Mouse (Mus musculus): Measurements from ENCODE around the gene Arcn1. TPM values are rescaled to one million over a fixed set of nuclear protein-coding genes. Genes with fewer than 3 reads are reported as not detected.
A peak's percentile ranks its signal among the peaks of the same experiment; 100 is the strongest.

Arcn1 gene
- polyA plus RNA-seq, 1 experiment from 2014 or later: 92.3 TPM

DNA sequence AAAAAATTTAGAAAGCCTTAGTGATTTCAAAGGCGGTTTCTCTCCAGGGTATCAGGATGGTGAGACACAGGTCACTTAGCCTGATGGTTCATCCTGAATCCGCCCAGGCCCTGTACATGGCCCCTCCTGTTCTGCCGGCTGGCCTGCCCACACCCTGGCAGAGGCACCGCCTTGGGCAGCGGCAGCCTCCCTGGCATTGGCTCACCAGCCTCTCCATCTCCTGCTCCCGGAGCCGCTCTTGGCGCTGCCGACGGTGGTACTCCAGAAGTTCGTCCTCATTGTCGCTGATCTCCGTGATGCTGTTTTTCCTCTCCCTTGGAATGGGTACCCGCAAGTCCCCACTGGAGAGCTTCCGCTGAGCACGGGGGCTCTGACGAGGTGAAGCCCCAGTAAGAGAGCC, 52.5 kb downstream of the Arcn1 start:
- Histone ChIP-seq H3K9ac (replicated peaks; ENCODE audit: low read depth) (no peak overlapping the region), H3K4me1 (ENCODE audit: insufficient read depth, low read depth, low read length) (no peaks in the 10 kb centered on the region), H3K9me3 (ENCODE audit: low read length) (no peaks in the 10 kb centered on the region), H3K27ac (ENCODE audit: low read length) (no peak overlapping the region), H3K4me2 (replicated peaks; ENCODE audit: low read depth, low read length) (no peak overlapping the region), H3K36me3 (ENCODE audit: insufficient read depth, low read length) (0 out of 2 replicates have a peak, but pooled peaks cover 9% of the 10 kb centered on the region), H3K27me3 (replicated peaks; ENCODE audit: insufficient read depth, low read length) (no peaks in the 10 kb centered on the region), H3K4me3 (ENCODE audit: low read depth, low read length) (no peak overlapping the region)
- ATAC-seq (no peak), DNase-seq (ENCODE audit: low spot score) (no peak)
- no peak for TF ChIP-seq CTCF (IDR thresholded peaks at IDR 0.05)
- no peak for TF ChIP-seq EP300 (IDR thresholded peaks at IDR 0.05)
- 88% methylated on average over 17 of the region's 17 CpGs for WGBS

DNA sequence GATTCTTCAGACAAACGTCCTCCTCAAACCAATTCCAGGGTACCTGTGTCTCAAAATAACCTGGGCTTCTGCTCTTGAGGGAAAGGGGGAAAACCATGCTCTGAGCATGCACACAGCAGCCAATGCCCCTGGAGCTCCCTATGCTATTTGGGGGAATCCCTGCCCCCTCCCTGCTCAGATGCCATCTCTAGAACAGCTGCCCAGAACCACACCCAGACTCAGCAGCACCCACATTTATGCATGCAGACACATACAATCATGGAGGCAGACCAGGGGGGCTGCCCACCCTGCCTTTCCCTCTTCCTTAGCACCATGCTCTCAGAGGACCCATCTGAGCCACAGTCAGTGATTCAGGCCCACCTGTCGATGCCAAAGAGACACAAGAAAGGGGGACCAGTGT, 54.1 kb downstream of the Arcn1 start:
- Histone ChIP-seq H3K4me2 (replicated peaks; ENCODE audit: low read depth, low read length) (no peak overlapping the region), H3K36me3 (ENCODE audit: insufficient read depth, low read length) (0 out of 2 replicates have a peak, but pooled peaks cover 9% of the 10 kb centered on the region), H3K27me3 (replicated peaks; ENCODE audit: insufficient read depth, low read length) (no peaks in the 10 kb centered on the region), H3K4me1 (ENCODE audit: insufficient read depth, low read depth, low read length) (no peaks in the 10 kb centered on the region), H3K9ac (replicated peaks; ENCODE audit: low read depth) (no peak overlapping the region), H3K27ac (ENCODE audit: low read length) (no peak overlapping the region), H3K9me3 (ENCODE audit: low read length) (no peaks in the 10 kb centered on the region), H3K4me3 (ENCODE audit: low read depth, low read length) (no peak overlapping the region)
- no peak for TF ChIP-seq EP300 (IDR thresholded peaks at IDR 0.05)
- TF ChIP-seq CTCF (IDR thresholded peaks at IDR 0.05): no peak
- DNase-seq (ENCODE audit: low spot score): no peak
- ATAC-seq: no peak
- WGBS: 68% methylated on average over 2 of the region's 2 CpGs

DNA sequence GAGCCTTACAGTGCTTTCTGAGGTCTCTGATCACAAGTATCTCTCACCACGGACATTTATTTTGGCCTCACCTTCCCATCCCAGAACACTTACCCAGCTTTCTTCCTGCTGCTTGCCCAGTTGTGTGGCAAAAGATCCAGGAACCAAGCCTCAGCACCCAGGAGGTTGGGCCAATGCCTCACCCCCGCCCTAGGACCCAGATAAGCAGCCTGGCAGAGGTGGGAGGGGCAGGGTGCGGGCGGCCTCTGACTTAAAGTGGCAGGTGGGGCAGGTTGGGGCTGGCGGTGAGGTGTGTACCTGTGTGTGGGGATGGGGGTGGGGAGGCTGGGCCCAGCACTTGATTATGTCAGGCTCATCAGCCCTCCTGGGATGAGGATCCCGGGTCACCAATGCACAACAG, 54.6 kb downstream of the Arcn1 start:
- Histone ChIP-seq H3K36me3 (ENCODE audit: insufficient read depth, low read length) (0 out of 2 replicates have a peak, but pooled peaks cover 9% of the 10 kb centered on the region), H3K4me1 (ENCODE audit: insufficient read depth, low read depth, low read length) (no peaks in the 10 kb centered on the region), H3K9me3 (ENCODE audit: low read length) (no peaks in the 10 kb centered on the region), H3K4me3 (ENCODE audit: low read depth, low read length) (no peak overlapping the region), H3K4me2 (replicated peaks; ENCODE audit: low read depth, low read length) (no peak overlapping the region), H3K27me3 (replicated peaks; ENCODE audit: insufficient read depth, low read length) (no peaks in the 10 kb centered on the region), H3K9ac (replicated peaks; ENCODE audit: low read depth) (no peak overlapping the region), H3K27ac (ENCODE audit: low read length) (no peak overlapping the region)
- ATAC-seq (0 out of 2 replicates have a peak, but pooled peaks have one; percentile 47), DNase-seq (ENCODE audit: low spot score) (peak; percentile 53)
- 78% methylated on average over 6 of the region's 6 CpGs for WGBS
- no peak for TF ChIP-seq CTCF (IDR thresholded peaks at IDR 0.05)
- no peak for TF ChIP-seq EP300 (IDR thresholded peaks at IDR 0.05)

DNA sequence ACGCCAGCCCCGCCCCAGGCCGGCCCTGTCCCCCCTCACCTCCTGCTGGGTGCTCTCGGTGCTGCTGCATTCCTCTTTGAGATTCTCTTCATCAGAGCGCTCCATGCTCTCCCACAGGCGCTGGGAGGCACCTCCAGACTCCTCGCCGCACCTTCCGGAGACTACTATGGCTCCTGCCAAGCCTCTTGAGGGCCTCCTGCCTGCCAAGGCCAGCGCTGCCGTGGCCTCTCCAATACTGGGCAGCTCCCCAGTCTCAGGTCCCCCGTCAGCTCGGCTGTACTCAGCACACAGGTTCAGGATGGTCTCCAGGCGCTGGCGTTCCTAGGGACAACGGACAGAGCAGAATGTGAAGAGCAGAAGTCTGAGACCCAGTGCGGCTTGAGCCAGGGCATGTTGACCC, 56.0 kb downstream of the Arcn1 start:
- WGBS: 64% methylated on average over 17 of the region's 17 CpGs
- H3K4me3 ChIP-seq (ENCODE audit: low read depth, low read length): no peak overlapping the region
- H3K9ac ChIP-seq (replicated peaks; ENCODE audit: low read depth): no peak overlapping the region
- no peaks in the 10 kb centered on the region for H3K27me3 ChIP-seq (replicated peaks; ENCODE audit: insufficient read depth, low read length)
- H3K36me3 ChIP-seq (ENCODE audit: insufficient read depth, low read length): 0 out of 2 replicates have a peak, but pooled peaks cover 9% of the 10 kb centered on the region
- peak; percentile 32 for DNase-seq (ENCODE audit: low spot score)
- TF ChIP-seq EP300 (IDR thresholded peaks at IDR 0.05) (no peak), CTCF (IDR thresholded peaks at IDR 0.05) (no peak)
- no peak overlapping the region for H3K27ac ChIP-seq (ENCODE audit: low read length)
- H3K4me2 ChIP-seq (replicated peaks; ENCODE audit: low read depth, low read length): no peak overlapping the region
- no peaks in the 10 kb centered on the region for H3K4me1 ChIP-seq (ENCODE audit: insufficient read depth, low read depth, low read length)
- peak; percentile 16; the same call in 1 of the 2 replicates for ATAC-seq
- no peaks in the 10 kb centered on the region for H3K9me3 ChIP-seq (ENCODE audit: low read length)

DNA sequence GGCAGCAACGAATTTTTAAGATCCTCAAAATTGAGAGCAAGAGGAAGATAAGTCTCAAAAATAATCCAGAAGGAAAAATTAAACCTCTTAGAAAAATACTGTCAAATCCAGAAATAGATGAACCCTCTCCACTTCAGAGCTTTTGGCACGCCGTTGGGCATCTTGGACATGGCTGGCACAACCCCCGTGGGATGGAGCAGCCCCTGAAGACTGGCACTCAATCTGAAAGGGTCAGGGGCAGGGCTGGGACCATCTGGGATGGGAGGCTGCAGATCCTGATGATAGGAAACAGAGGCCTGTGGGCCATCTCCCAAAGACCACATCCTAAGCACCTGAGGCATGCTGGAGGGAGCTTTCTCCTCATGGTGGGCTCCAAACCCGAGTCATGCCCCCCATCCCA, 57.4 kb downstream of the Arcn1 start:
- Histone ChIP-seq H3K4me1 (ENCODE audit: insufficient read depth, low read depth, low read length) (no peaks in the 10 kb centered on the region), H3K4me3 (ENCODE audit: low read depth, low read length) (no peak overlapping the region), H3K36me3 (ENCODE audit: insufficient read depth, low read length) (peaks cover 2% of the 10 kb centered on the region; the same call in 1 of the 2 replicates), H3K9me3 (ENCODE audit: low read length) (no peaks in the 10 kb centered on the region), H3K9ac (replicated peaks; ENCODE audit: low read depth) (no peak overlapping the region), H3K27ac (ENCODE audit: low read length) (no peak overlapping the region), H3K4me2 (replicated peaks; ENCODE audit: low read depth, low read length) (no peak overlapping the region), H3K27me3 (replicated peaks; ENCODE audit: insufficient read depth, low read length) (no peaks in the 10 kb centered on the region)
- DNase-seq (ENCODE audit: low spot score): no peak
- 85% methylated on average over 5 of the region's 5 CpGs for WGBS
- TF ChIP-seq EP300 (IDR thresholded peaks at IDR 0.05): no peak
- no peak for TF ChIP-seq CTCF (IDR thresholded peaks at IDR 0.05)
- ATAC-seq: no peak

DNA sequence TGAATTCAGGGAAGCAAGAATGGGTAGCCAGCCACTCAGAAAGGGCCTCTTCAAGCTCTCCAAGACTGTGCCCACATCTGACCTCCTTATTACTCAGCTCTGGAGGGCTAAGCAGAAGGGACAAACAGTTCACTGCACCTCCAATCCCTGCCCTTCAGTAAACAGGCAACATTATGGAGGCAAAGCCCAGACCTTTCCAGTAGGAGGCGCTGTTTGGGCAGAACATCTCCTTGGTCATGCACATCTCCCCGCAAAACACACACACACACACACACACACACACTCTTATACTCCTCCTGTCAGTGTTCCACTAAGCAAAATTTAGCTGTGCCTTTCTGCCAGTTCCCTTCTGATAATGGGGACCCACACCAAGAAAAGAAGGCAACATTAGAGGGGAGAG, 58.0 kb downstream of the Arcn1 start:
- ATAC-seq: no peak
- no peaks in the 10 kb centered on the region; the same call in 1 of the 2 replicates for H3K36me3 ChIP-seq (ENCODE audit: insufficient read depth, low read length)
- no peak overlapping the region for H3K27ac ChIP-seq (ENCODE audit: low read length)
- H3K4me3 ChIP-seq (ENCODE audit: low read depth, low read length): no peak overlapping the region
- 65% methylated on average over 2 of the region's 2 CpGs for WGBS
- H3K9ac ChIP-seq (replicated peaks; ENCODE audit: low read depth): no peak overlapping the region
- no peaks in the 10 kb centered on the region for H3K4me1 ChIP-seq (ENCODE audit: insufficient read depth, low read depth, low read length)
- DNase-seq (ENCODE audit: low spot score): peak; percentile 46
- no peak overlapping the region for H3K4me2 ChIP-seq (replicated peaks; ENCODE audit: low read depth, low read length)
- no peaks in the 10 kb centered on the region for H3K27me3 ChIP-seq (replicated peaks; ENCODE audit: insufficient read depth, low read length)
- peak; percentile 79 for TF ChIP-seq CTCF (IDR thresholded peaks at IDR 0.05)
- no peak for TF ChIP-seq EP300 (IDR thresholded peaks at IDR 0.05)
- H3K9me3 ChIP-seq (ENCODE audit: low read length): no peaks in the 10 kb centered on the region

DNA sequence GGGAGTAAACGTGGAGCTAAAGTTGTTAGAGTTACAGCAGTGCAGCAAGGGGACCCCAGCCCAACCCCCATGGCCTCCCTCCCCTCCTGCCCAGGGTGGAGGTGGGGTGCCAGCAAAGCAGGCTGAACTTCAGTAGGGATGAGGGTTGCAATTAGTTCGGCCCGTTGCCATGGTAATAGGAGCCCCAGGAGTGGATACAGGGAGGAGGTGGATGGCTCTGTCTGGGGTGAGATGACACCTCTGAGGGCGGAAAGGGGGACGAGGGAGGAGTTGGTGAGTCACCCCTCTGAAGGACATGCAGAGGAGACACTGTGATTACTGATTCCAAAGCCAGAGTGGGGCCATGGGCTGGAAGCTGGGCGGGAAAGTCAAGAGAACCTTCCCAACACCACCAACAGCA, 58.7 kb downstream of the Arcn1 start:
- H3K9me3 ChIP-seq (ENCODE audit: low read length): no peaks in the 10 kb centered on the region
- no peak overlapping the region for H3K27ac ChIP-seq (ENCODE audit: low read length)
- peak overlapping the region; percentile 29; the same call in 1 of the 2 replicates for H3K9ac ChIP-seq (replicated peaks; ENCODE audit: low read depth)
- WGBS: 42% methylated on average over 6 of the region's 6 CpGs
- no peaks in the 10 kb centered on the region; the same call in 1 of the 2 replicates for H3K36me3 ChIP-seq (ENCODE audit: insufficient read depth, low read length)
- H3K4me2 ChIP-seq (replicated peaks; ENCODE audit: low read depth, low read length): peak overlapping the region; percentile 68
- ATAC-seq: peak; percentile 32
- peak; percentile 46 for DNase-seq (ENCODE audit: low spot score)
- H3K27me3 ChIP-seq (replicated peaks; ENCODE audit: insufficient read depth, low read length): no peaks in the 10 kb centered on the region
- peak overlapping the region; percentile 41; the same call in 1 of the 2 replicates for H3K4me3 ChIP-seq (ENCODE audit: low read depth, low read length)
- no peak for TF ChIP-seq CTCF (IDR thresholded peaks at IDR 0.05)
- TF ChIP-seq EP300 (IDR thresholded peaks at IDR 0.05): no peak
- H3K4me1 ChIP-seq (ENCODE audit: insufficient read depth, low read depth, low read length): no peaks in the 10 kb centered on the region
